Mouse (Mus musculus) MEL (cell line): Measurements from ENCODE around the gene Sult6b2. TPM values are rescaled to one million over a fixed set of nuclear protein-coding genes. Genes with fewer than 3 reads are reported as not detected.

Experiments used
- DNase-seq: peaks from one replicate; pipeline ENCODE4 v3.0.0; 2011; ENCODE audit warnings: low read depth, low spot score
- H3K27ac ChIP-seq: 2 replicates; pipeline ENCODE4 v1.5.1; 2012; ENCODE audit warnings: low read depth, mild to moderate bottlenecking, control low read depth, low read length, moderate library complexity; ENCODE audit not compliant: control insufficient read depth
- H3K27me3 ChIP-seq, 2 experiments: fragments of 150-350 bp in 1 of 2; sonication (generic) in 1 of 2; 2 replicates each; pipeline ENCODE4 v1.6.1; 2012; ENCODE audit warnings: low read length in 2 of 2, mild to moderate bottlenecking in 2 of 2, improper control_type of control experiment in 1 of 2, moderate library complexity in 1 of 2; ENCODE audit not compliant: insufficient read depth in 2 of 2, control insufficient read depth in 1 of 2
- H3K36me3 ChIP-seq, 2 experiments: 2 replicates each; pipeline ENCODE4 v1.6.1; 2012 to 2014; ENCODE audit warnings: low read length in 2 of 2, improper control_type of control experiment in 1 of 2, inconsistent platforms in 1 of 2, mild to moderate bottlenecking in 1 of 2; ENCODE audit not compliant: insufficient read depth in 2 of 2, control insufficient read depth in 1 of 2
- H3K4me1 ChIP-seq, 2 experiments: fragments of 150-350 bp in 1 of 2; sonication (generic) in 1 of 2; 2 replicates each; pipeline ENCODE4 v1.6.1; 2012; ENCODE audit warnings: low read length in 2 of 2, improper control_type of control experiment in 1 of 2, mild to moderate bottlenecking in 1 of 2; ENCODE audit not compliant: insufficient read depth in 2 of 2, control insufficient read depth in 1 of 2
- H3K4me3 ChIP-seq, 2 experiments: fragments of 150-350 bp in 1 of 2; sonication (generic) in 1 of 2; 2 replicates each; pipeline ENCODE4 v1.5.1; 2012; ENCODE audit warnings: low read depth in 2 of 2, low read length in 2 of 2, mild to moderate bottlenecking in 2 of 2, moderate library complexity in 2 of 2, control low read depth in 1 of 2, improper control_type of control experiment in 1 of 2; ENCODE audit not compliant: control insufficient read depth in 1 of 2, insufficient read depth in 1 of 2
- H3K79me2 ChIP-seq: 2 replicates; pipeline ENCODE4 v1.6.1; 2012; ENCODE audit warnings: mild to moderate bottlenecking, low read length, moderate library complexity; ENCODE audit not compliant: control insufficient read depth, poor library complexity, insufficient read depth
- H3K9ac ChIP-seq: 2 replicates; pipeline ENCODE4 v1.6.1; 2012; ENCODE audit warnings: low read depth, mild to moderate bottlenecking, control low read depth, low read length, moderate library complexity; ENCODE audit not compliant: control insufficient read depth, poor library complexity, severe bottlenecking
- H3K9me3 ChIP-seq: fragments of 150-350 bp; sonication (generic); replicated peaks from 2 replicates; pipeline ENCODE4 v1.6.1; 2012; ENCODE audit warnings: mild to moderate bottlenecking, low read length, improper control_type of control experiment, moderate library complexity; ENCODE audit not compliant: insufficient read depth
- BHLHE40 ChIP-seq: IDR thresholded peaks from 2 replicates; pipeline ENCODE4 v1.6.1; 2012; ENCODE audit warnings: low read depth, mild to moderate bottlenecking, inconsistent platforms, low read length, improper control_type of control experiment, borderline replicate concordance
- CHD1 ChIP-seq: IDR thresholded peaks from 2 replicates; pipeline ENCODE4 v1.6.1; 2012; ENCODE audit warnings: low read depth, mild to moderate bottlenecking, inconsistent platforms, low read length, improper control_type of control experiment
- CHD2 ChIP-seq: IDR thresholded peaks from 2 replicates; pipeline ENCODE4 v1.6.1; 2011; ENCODE audit warnings: low read length, improper control_type of control experiment
- CTCF ChIP-seq, 3 experiments: IDR thresholded peaks in 2 of 3; conservative IDR thresholded peaks in 1 of 3; 2 replicates each; pipeline ENCODE4 v1.5.1; 2011 to 2012; ENCODE audit warnings: low read length in 3 of 3, low read depth in 2 of 3, mild to moderate bottlenecking in 2 of 3, improper control_type of control experiment in 1 of 3, inconsistent platforms in 1 of 3, mixed read lengths in 1 of 3, moderate library complexity in 1 of 3; ENCODE audit not compliant: control insufficient read depth in 1 of 3, insufficient read depth in 1 of 3, poor library complexity in 1 of 3, severe bottlenecking in 1 of 3
- ELF1 ChIP-seq: IDR thresholded peaks from 2 replicates; pipeline ENCODE4 v1.6.1; 2014; ENCODE audit warnings: low read depth, mild to moderate bottlenecking, inconsistent platforms, low read length, improper control_type of control experiment, moderate library complexity
- ETS1 ChIP-seq: IDR thresholded peaks from 2 replicates; pipeline ENCODE4 v1.6.1; 2012; ENCODE audit warnings: low read depth, mild to moderate bottlenecking, inconsistent platforms, low read length, improper control_type of control experiment, moderate library complexity
- GABPA ChIP-seq: IDR thresholded peaks from 2 replicates; pipeline ENCODE4 v1.6.1; 2012; ENCODE audit warnings: low read depth, mild to moderate bottlenecking, inconsistent platforms, low read length, improper control_type of control experiment, moderate library complexity
- GATA1 ChIP-seq: IDR thresholded peaks from 2 replicates; pipeline ENCODE4 v1.6.1; 2011; ENCODE audit warnings: low read depth, low read length, improper control_type of control experiment
- JUND ChIP-seq: IDR thresholded peaks from 2 replicates; pipeline ENCODE4 v1.6.1; 2011; ENCODE audit warnings: low read depth, mild to moderate bottlenecking, improper control_type of control experiment, low read length
- KAT2A ChIP-seq: conservative IDR thresholded peaks from 2 replicates; pipeline ENCODE4 v1.6.1; 2012; ENCODE audit warnings: low read depth, low read length, improper control_type of control experiment, inconsistent platforms
- MAFK ChIP-seq: IDR thresholded peaks from 2 replicates; pipeline ENCODE4 v1.6.1; 2011; ENCODE audit warnings: low read depth, mild to moderate bottlenecking, low read length, improper control_type of control experiment, borderline replicate concordance
- MAX ChIP-seq: IDR thresholded peaks from 2 replicates; pipeline ENCODE4 v1.6.1; 2011; ENCODE audit warnings: low read length, improper control_type of control experiment
- MAZ ChIP-seq: IDR thresholded peaks from 2 replicates; pipeline ENCODE4 v1.6.1; 2012; ENCODE audit warnings: low read depth, mild to moderate bottlenecking, inconsistent platforms, low read length, improper control_type of control experiment
- MXI1 ChIP-seq: IDR thresholded peaks from 2 replicates; pipeline ENCODE4 v1.6.1; 2011; ENCODE audit warnings: mild to moderate bottlenecking, low read depth, low read length, improper control_type of control experiment
- MYB ChIP-seq: IDR thresholded peaks from 2 replicates; pipeline ENCODE4 v1.6.1; 2011; ENCODE audit warnings: mild to moderate bottlenecking, low read depth, low read length, improper control_type of control experiment
- MYC ChIP-seq: IDR thresholded peaks from 2 replicates; pipeline ENCODE4 v1.6.1; 2011; ENCODE audit warnings: low read depth, mild to moderate bottlenecking, low read length, improper control_type of control experiment, moderate library complexity
- POLR2A ChIP-seq, 2 experiments: IDR thresholded peaks; 2 replicates each; pipeline ENCODE4 v1.6.1; 2011 to 2012; ENCODE audit warnings: low read length in 2 of 2, mild to moderate bottlenecking in 2 of 2, control low read depth in 1 of 2, improper control_type of control experiment in 1 of 2, low read depth in 1 of 2, moderate library complexity in 1 of 2; ENCODE audit not compliant: control insufficient read depth in 1 of 2, insufficient read depth in 1 of 2, poor library complexity in 1 of 2
- POLR2AphosphoS2 ChIP-seq: IDR thresholded peaks from 2 replicates; pipeline ENCODE4 v1.6.1; 2011; ENCODE audit warnings: low read length, improper control_type of control experiment
- POLR2AphosphoS5 ChIP-seq: IDR thresholded peaks from 2 replicates; pipeline ENCODE4 v1.6.1; 2012; ENCODE audit warnings: low read depth, borderline replicate concordance, mild to moderate bottlenecking, inconsistent platforms, low read length, moderate library complexity, mixed read lengths
- RCOR1 ChIP-seq: IDR thresholded peaks from 2 replicates; pipeline ENCODE4 v1.6.1; 2012; ENCODE audit warnings: low read depth, mild to moderate bottlenecking, inconsistent platforms, low read length, improper control_type of control experiment
- SMC3 ChIP-seq: IDR thresholded peaks from 2 replicates; pipeline ENCODE4 v1.6.1; 2011; ENCODE audit warnings: low read depth, low read length, improper control_type of control experiment
- TAL1 ChIP-seq: IDR thresholded peaks from 2 replicates; pipeline ENCODE4 v1.6.1; 2012; ENCODE audit warnings: mild to moderate bottlenecking, inconsistent platforms, low read length, moderate library complexity, mixed read lengths
- TBP ChIP-seq: IDR thresholded peaks from 2 replicates; pipeline ENCODE4 v1.8.0; 2011; ENCODE audit warnings: low read depth, low read length, improper control_type of control experiment
- USF2 ChIP-seq, 2 experiments: IDR thresholded peaks; 2 replicates each; pipeline ENCODE4 v1.6.1; 2011 to 2012; ENCODE audit warnings: improper control_type of control experiment in 2 of 2, low read length in 2 of 2, borderline replicate concordance in 1 of 2, inconsistent platforms in 1 of 2, low read depth in 1 of 2, mild to moderate bottlenecking in 1 of 2; ENCODE audit not compliant: insufficient read depth in 1 of 2
- ZC3H11A ChIP-seq: IDR thresholded peaks from 2 replicates; pipeline ENCODE4 v1.6.1; 2012; ENCODE audit warnings: low read depth, mild to moderate bottlenecking, inconsistent platforms, low read length, improper control_type of control experiment
- polyA plus RNA-seq, 2 experiments: library from polyadenylated mRNA; stranded (reverse) in 1 of 2; unstranded in 1 of 2; fragments of >175 nt in 1 of 2; fragments of >200 nt in 1 of 2; gene quantifications; 2 replicates each; pipeline versions ENCODE4 v1.2.1 to v1.2.4; 2012; ENCODE audit warnings: low replicate concordance in 2 of 2, low read depth in 1 of 2; ENCODE audit not compliant: insufficient read length in 2 of 2, insufficient read depth in 1 of 2, missing spikeins in 1 of 2
- total RNA-seq: library from RNA; depleted of rRNA; stranded (reverse); fragments of 300-350 nt; gene quantifications from 2 replicates; pipeline ENCODE4 v1.2.3, GENCODE M21; 2012

Sult6b2 gene
- total and polyA plus RNA-seq, 3 experiments: 0.07 TPM; not detected in 2

- Histone ChIP-seq H3K27ac (no peak overlapping the region), H3K4me3 (no peak overlapping the region), H3K9ac (no peak overlapping the region), H3K79me2 (no peaks in the 10 kb centered on the region), H3K9me3 (no peaks in the 10 kb centered on the region), H3K27me3 (no peaks in the 10 kb centered on the region), H3K36me3 (peaks cover 0 to 2% of the 10 kb centered on the region in 2 experiments; a peak in 1 of 4 replicates), H3K4me1 (peaks cover 4 to 11% of the 10 kb centered on the region in 2 experiments)
- peak; percentile 26 for DNase-seq
- TF ChIP-seq CTCF (IDR thresholded peaks at IDR 0.05 in 2 of 3, conservative IDR thresholded peaks at IDR 0.05 in 1 of 3; ENCODE audit: control insufficient read depth in 1 of 3, insufficient read depth in 1 of 3, low read depth in 2 of 3, low read length in 3 of 3, poor library complexity in 1 of 3, severe bottlenecking in 1 of 3) (no peak), SMC3 (no peak), ZC3H11A (no peak), KAT2A (no peak), POLR2A (IDR thresholded peaks at IDR 0.05; ENCODE audit: control insufficient read depth in 1 of 2, insufficient read depth in 1 of 2, low read depth in 1 of 2, low read length in 2 of 2, poor library complexity in 1 of 2) (no peak), MAFK (0 out of 2 replicates have a peak, but pooled peaks have one; percentile 44), GATA1 (0 out of 2 replicates have a peak, but pooled peaks have one; percentile 16), TAL1 (no peak)
- TF ChIP-seq, all 39 proteins: peak for 2
Measured at GRCm38 (mm10) chr6:142799704-142800374, 4.5 kb downstream of the Sult6b2 start.

GRCm38 (mm10) chr6:142798837-142799236 is 5.5 kb downstream of the Sult6b2 start:
- Histone ChIP-seq H3K27ac (no peak overlapping the region), H3K36me3 (no peaks in the 10 kb centered on the region), H3K4me1 (peaks cover 4 to 11% of the 10 kb centered on the region in 2 experiments), H3K4me3 (no peak overlapping the region), H3K9me3 (no peaks in the 10 kb centered on the region), H3K9ac (no peak overlapping the region), H3K79me2 (no peaks in the 10 kb centered on the region), H3K27me3 (no peaks in the 10 kb centered on the region)
- DNase-seq: no peak
- TF ChIP-seq MYB: no peak
- no peak for TF ChIP-seq GABPA
- TF ChIP-seq RCOR1: no peak
- no peak for TF ChIP-seq JUND
- no peak for TF ChIP-seq ZC3H11A
- TF ChIP-seq ELF1: no peak
- no peak for TF ChIP-seq MAZ
- TF ChIP-seq BHLHE40: no peak
- TF ChIP-seq POLR2AphosphoS5: no peak
- no peak for TF ChIP-seq CHD2
- no peak for TF ChIP-seq CHD1
- no peak for TF ChIP-seq MXI1
- TF ChIP-seq TBP: no peak
- no peak for TF ChIP-seq MAX
- TF ChIP-seq ETS1: no peak
- TF ChIP-seq POLR2AphosphoS2: no peak
- TF ChIP-seq USF2 (IDR thresholded peaks at IDR 0.05; ENCODE audit: borderline replicate concordance in 1 of 2, insufficient read depth in 1 of 2, low read depth in 1 of 2, low read length in 2 of 2): no peak
- TF ChIP-seq MYC: no peak
- TF ChIP-seq MAFK: no peak
